Mouse (Mus musculus) testis, adult 2 months (tissue): Measurements from ENCODE around the gene Fxyd2. TPM values are rescaled to one million over a fixed set of nuclear protein-coding genes. Genes with fewer than 3 reads are reported as not detected.

Experiments
- H3K27ac ChIP-seq: fragments of 200-500 bp; 2 replicates; pipeline ENCODE4 v1.5.1; 2012; ENCODE audit warnings: low read depth, low read length; ENCODE audit not compliant: control insufficient read depth, insufficient read depth
- H3K27me3 ChIP-seq: fragments of 200-500 bp; 2 replicates; pipeline ENCODE4 v1.6.1; 2012; ENCODE audit warnings: mild to moderate bottlenecking, low read length, moderate library complexity; ENCODE audit not compliant: control insufficient read depth, insufficient read depth
- H3K36me3 ChIP-seq: fragments of 200-500 bp; 2 replicates; pipeline ENCODE4 v1.6.1; 2012; ENCODE audit warnings: mild to moderate bottlenecking, low read length; ENCODE audit not compliant: control insufficient read depth, insufficient read depth
- H3K4me1 ChIP-seq: fragments of 200-500 bp; 2 replicates; pipeline ENCODE4 v1.6.1; 2012; ENCODE audit warnings: low read length; ENCODE audit not compliant: control insufficient read depth, insufficient read depth
- H3K4me3 ChIP-seq: fragments of 200-500 bp; 2 replicates; pipeline ENCODE4 v1.5.1; 2012; ENCODE audit warnings: low read depth, mild to moderate bottlenecking, low read length, moderate library complexity, mixed read lengths; ENCODE audit not compliant: control insufficient read depth
- CTCF ChIP-seq: fragments of 200-500 bp; IDR thresholded peaks from 2 replicates; pipeline ENCODE4 v1.5.1; 2012; ENCODE audit warnings: low read depth, mild to moderate bottlenecking, inconsistent platforms, low read length, moderate library complexity; ENCODE audit not compliant: control insufficient read depth, insufficient read depth, insufficient replicate concordance
- POLR2A ChIP-seq: fragments of 200-500 bp; IDR thresholded peaks from 2 replicates; pipeline ENCODE4 v1.6.1; 2012; ENCODE audit warnings: low read depth, mild to moderate bottlenecking, inconsistent platforms, low read length, moderate library complexity; ENCODE audit not compliant: control insufficient read depth
- polyA plus RNA-seq: library from polyadenylated mRNA; depleted of rRNA; stranded (reverse); fragments of >200 nt; gene quantifications from 2 replicates; pipeline ENCODE4 v1.2.3, GENCODE M21; 2012

The Fxyd2 gene
- polyA plus RNA-seq, 1 experiment, result 45.8 TPM

- peaks cover 23% of the 10 kb centered on the region for H3K4me1 ChIP-seq
- TF ChIP-seq CTCF (peak; percentile 78; the same call in 1 of the 2 replicates), POLR2A (peak; percentile 37; the same call in 1 of the 2 replicates)
- no peaks in the 10 kb centered on the region for H3K27me3 ChIP-seq
- H3K4me3 ChIP-seq, result peak overlapping the region; percentile 78
- peak overlapping the region; percentile 4; the same call in 1 of the 2 replicates for H3K27ac ChIP-seq
- no peaks in the 10 kb centered on the region for H3K36me3 ChIP-seq
These were observed 8.5 kb downstream of the Fxyd2 start for GRCm38 (mm10) chr9:45407706-45408675.

- Histone ChIP-seq H3K4me3 (no peak overlapping the region), H3K36me3 (no peaks in the 10 kb centered on the region), H3K4me1 (peaks cover 23% of the 10 kb centered on the region), H3K27ac (no peak overlapping the region), H3K27me3 (no peaks in the 10 kb centered on the region)
- TF ChIP-seq POLR2A (no peak), CTCF (no peak)
These were observed 10.7 kb downstream of the Fxyd2 start for GRCm38 (mm10) chr9:45410193-45410592.

- no peak overlapping the region for H3K27ac ChIP-seq
- no peak for TF ChIP-seq CTCF
- no peak overlapping the region for H3K4me3 ChIP-seq
- H3K36me3 ChIP-seq, result no peaks in the 10 kb centered on the region
- peaks cover 23% of the 10 kb centered on the region for H3K4me1 ChIP-seq
- H3K27me3 ChIP-seq, result no peaks in the 10 kb centered on the region
These were observed 11.1 kb downstream of the Fxyd2 start for GRCm38 (mm10) chr9:45410614-45411013.

- Histone ChIP-seq H3K27ac (no peak overlapping the region), H3K4me3 (no peak overlapping the region), H3K4me1 (peaks cover 23% of the 10 kb centered on the region), H3K36me3 (no peaks in the 10 kb centered on the region), H3K27me3 (no peaks in the 10 kb centered on the region)
- TF ChIP-seq POLR2A, result no peak
- no peak for TF ChIP-seq CTCF
These were observed 11.6 kb downstream of the Fxyd2 start for GRCm38 (mm10) chr9:45411111-45411510.

GRCm38 (mm10) chr9:45411803-45412202, 12.3 kb downstream of the Fxyd2 start:
- Histone ChIP-seq H3K4me1 (peaks cover 23% of the 10 kb centered on the region), H3K27ac (no peak overlapping the region), H3K4me3 (no peak overlapping the region), H3K36me3 (no peaks in the 10 kb centered on the region), H3K27me3 (no peaks in the 10 kb centered on the region)
- TF ChIP-seq CTCF (no peak; the same call in 1 of the 2 replicates), POLR2A (no peak)

GRCm38 (mm10) chr9:45412287-45412686, 12.8 kb downstream of the Fxyd2 start:
- no peak overlapping the region for H3K27ac ChIP-seq
- TF ChIP-seq CTCF (peak; percentile 94), POLR2A (no peak)
- H3K4me3 ChIP-seq, result no peak overlapping the region
- peaks cover 23% of the 10 kb centered on the region for H3K4me1 ChIP-seq
- H3K36me3 ChIP-seq, result no peaks in the 10 kb centered on the region
- no peaks in the 10 kb centered on the region for H3K27me3 ChIP-seq

- H3K27me3 ChIP-seq, result no peaks in the 10 kb centered on the region
- peaks cover 19% of the 10 kb centered on the region for H3K4me1 ChIP-seq
- no peak for TF ChIP-seq CTCF
- no peak for TF ChIP-seq POLR2A
- no peak overlapping the region for H3K4me3 ChIP-seq
- no peak overlapping the region for H3K27ac ChIP-seq
- H3K36me3 ChIP-seq, result no peaks in the 10 kb centered on the region
These were observed 13.4 kb downstream of the Fxyd2 start for GRCm38 (mm10) chr9:45412700-45413477.
